Mouse (Mus musculus): ENCODE results near the gene Rbfox3.

DNA sequence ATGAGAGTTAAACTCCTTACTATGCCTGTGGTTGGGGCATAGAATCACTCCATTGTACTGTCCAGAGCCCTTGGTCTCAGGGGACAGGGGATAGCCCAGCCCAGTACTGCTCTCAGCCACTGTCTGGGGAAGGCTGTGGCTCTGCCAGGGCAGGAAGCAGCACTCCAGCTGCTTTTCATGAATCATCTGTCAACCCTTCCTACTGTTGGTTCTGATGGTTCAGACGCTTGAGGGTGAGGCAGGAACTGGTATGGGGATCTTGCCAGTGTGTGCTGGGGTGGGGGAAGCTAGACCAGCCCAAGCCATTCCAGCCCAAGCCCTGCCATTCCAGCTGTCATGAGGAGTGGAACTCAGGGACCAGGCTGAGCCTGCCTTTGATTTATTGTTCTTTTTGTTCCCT is 243.5 kb downstream of the Rbfox3 start:
- TF ChIP-seq CTCF (conservative IDR thresholded peaks at IDR 0.05; ENCODE audit: low read length) (no peak), NANOG (IDR thresholded peaks at IDR 0.05; ENCODE audit: borderline replicate concordance, low read length) (no peak)
